Mouse (Mus musculus): ENCODE data around the gene Atg16l2. TPM values are rescaled to one million over a fixed set of nuclear protein-coding genes. Genes with fewer than 3 reads are reported as not detected.
A peak's percentile ranks its signal among the peaks of the same experiment; 100 is the strongest.

Gene Atg16l2
- total RNA-seq, 2 experiments from 2014 or later: 20.6 to 21.7 TPM

GRCm38 (mm10) chr7:101293138-101293537 lies 8.9 kb downstream of the Atg16l2 start:
- DNase-seq (ENCODE audit: low spot score in 2 of 2): no peak

- no peak for DNase-seq (ENCODE audit: low spot score in 2 of 2)
Observed at GRCm38 (mm10) chr7:101292696-101293095, 9.4 kb downstream of the Atg16l2 start.

GRCm38 (mm10) chr7:101292086-101292485 lies 10.0 kb downstream of the Atg16l2 start:
- no peak for DNase-seq (ENCODE audit: low spot score in 2 of 2)

- no peak for DNase-seq (ENCODE audit: low spot score in 2 of 2)
Observed at GRCm38 (mm10) chr7:101291641-101292040, 10.4 kb downstream of the Atg16l2 start.

GRCm38 (mm10) chr7:101291211-101291610 lies 10.8 kb downstream of the Atg16l2 start:
- no peak for DNase-seq (ENCODE audit: low spot score in 2 of 2)

GRCm38 (mm10) chr7:101290401-101290800 lies 11.7 kb downstream of the Atg16l2 start:
- DNase-seq (ENCODE audit: low spot score in 2 of 2): no peak

- peak in 1 of 2 experiments; percentile 30 for DNase-seq (ENCODE audit: low spot score in 2 of 2)
Observed at GRCm38 (mm10) chr7:101288436-101288835, 13.6 kb downstream of the Atg16l2 start.

GRCm38 (mm10) chr7:101287820-101288219 lies 14.2 kb downstream of the Atg16l2 start:
- no peak for DNase-seq (ENCODE audit: low spot score in 2 of 2)

- no peak for DNase-seq (ENCODE audit: low spot score in 2 of 2)
Observed at GRCm38 (mm10) chr7:101286891-101287290, 15.2 kb downstream of the Atg16l2 start.

GRCm38 (mm10) chr7:101284504-101284903 lies 17.5 kb downstream of the Atg16l2 start:
- no peak for DNase-seq (ENCODE audit: low spot score in 2 of 2)

- no peak for DNase-seq (ENCODE audit: low spot score in 2 of 2)
Observed at GRCm38 (mm10) chr7:101282721-101283120, 19.3 kb downstream of the Atg16l2 start.

- no peak for DNase-seq (ENCODE audit: low spot score in 2 of 2)
Observed at GRCm38 (mm10) chr7:101272466-101273160, 29.4 kb downstream of the Atg16l2 start.

- no peak for DNase-seq (ENCODE audit: low spot score in 2 of 2)
Observed at GRCm38 (mm10) chr7:101271602-101272001, 30.4 kb downstream of the Atg16l2 start.

GRCm38 (mm10) chr7:101267457-101268259 lies 34.4 kb downstream of the Atg16l2 start:
- DNase-seq (ENCODE audit: low spot score in 2 of 2): no peak

GRCm38 (mm10) chr7:101263511-101263910 lies 38.5 kb downstream of the Atg16l2 start:
- DNase-seq (ENCODE audit: low spot score in 2 of 2): no peak

- no peak for DNase-seq (ENCODE audit: low spot score in 2 of 2)
Observed at GRCm38 (mm10) chr7:101261941-101262546, 40.0 kb downstream of the Atg16l2 start.

- DNase-seq (ENCODE audit: low spot score in 2 of 2): no peak
Observed at GRCm38 (mm10) chr7:101258482-101258881, 43.6 kb downstream of the Atg16l2 start.

GRCm38 (mm10) chr7:101253071-101253470 lies 49.0 kb downstream of the Atg16l2 start:
- DNase-seq (ENCODE audit: low spot score in 2 of 2): no peak

- no peak for DNase-seq (ENCODE audit: low spot score in 2 of 2)
Observed at GRCm38 (mm10) chr7:101249173-101249572, 52.9 kb downstream of the Atg16l2 start.

GRCm38 (mm10) chr7:101248760-101249159 lies 53.3 kb downstream of the Atg16l2 start:
- no peak for DNase-seq (ENCODE audit: low spot score in 2 of 2)

GRCm38 (mm10) chr7:101236712-101237473 lies 65.2 kb downstream of the Atg16l2 start:
- DNase-seq (ENCODE audit: low spot score in 2 of 2): no peak
